Mouse (Mus musculus) hindbrain, embryonic 12.5 days (tissue): ENCODE measurements at regions not wholly inside any gene's neighbourhood (a gene's known extent, or its start where the extent isn't known, plus 50 kb on each side); places are given as distances from the start of the nearest gene placed in this dataset.

Experiments
- ATAC-seq: fragments of 200-750 bp; cut with Nextera tagmentation; 2 replicates; pipeline ENCODE4 v1.8.0; 2017; ENCODE audit warnings: moderate TSS enrichment; ENCODE audit not compliant: low FRiP score
- H3K27ac ChIP-seq: fragments of 300-500 bp; sonication (generic); 2 replicates; pipeline ENCODE4 v1.5.1; 2016; ENCODE audit warnings: mild to moderate bottlenecking
- H3K27me3 ChIP-seq: fragments of 300-500 bp; sonication (generic); 2 replicates; pipeline ENCODE4 v1.6.1; 2016; ENCODE audit warnings: mild to moderate bottlenecking
- H3K36me3 ChIP-seq: fragments of 300-500 bp; sonication (generic); 2 replicates; pipeline ENCODE4 v1.6.1; 2016; ENCODE audit warnings: mild to moderate bottlenecking
- H3K4me1 ChIP-seq: fragments of 300-500 bp; sonication (generic); 2 replicates; pipeline ENCODE4 v1.6.1; 2016
- H3K4me2 ChIP-seq: fragments of 300-500 bp; sonication (generic); replicated peaks from 2 replicates; pipeline ENCODE4 v1.6.1; 2016; ENCODE audit warnings: mild to moderate bottlenecking
- H3K4me3 ChIP-seq: fragments of 300-500 bp; sonication (generic); 2 replicates; pipeline ENCODE4 v1.5.1; 2016; ENCODE audit warnings: mild to moderate bottlenecking
- H3K9ac ChIP-seq: fragments of 300-500 bp; sonication (generic); 2 replicates; pipeline ENCODE4 v1.6.1; 2016; ENCODE audit warnings: mild to moderate bottlenecking, moderate library complexity
- H3K9me3 ChIP-seq: fragments of 300-500 bp; sonication (generic); replicated peaks from 2 replicates; pipeline ENCODE4 v1.6.1; 2016; ENCODE audit warnings: mild to moderate bottlenecking
- WGBS: fragments of 180-500 bp; shearing (Covaris S2); methylation state at CpG from one replicate; pipeline ENCODE4 v1.1.7; 2016; 5-methylcytosine and 5-hydroxymethylcytosine counted together

DNA sequence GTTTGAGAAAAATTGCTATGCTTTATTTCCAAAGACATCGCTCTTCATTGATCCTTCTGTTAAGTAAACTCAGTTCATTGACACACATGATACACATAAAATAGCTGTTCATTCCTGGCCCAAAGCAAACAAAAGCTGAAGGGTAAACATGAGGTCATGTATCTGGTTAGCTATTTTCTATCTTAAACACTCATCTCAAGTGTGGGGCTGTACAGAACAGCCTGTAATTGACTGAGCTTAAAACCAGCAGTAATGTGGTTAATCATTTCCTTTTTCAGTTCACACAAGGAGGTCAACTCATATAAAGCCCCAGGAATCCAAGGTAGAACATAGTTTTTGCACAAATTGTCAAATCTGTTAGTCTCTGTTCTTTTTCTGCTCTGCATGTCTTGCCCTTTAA, 94.5 kb downstream of the Cldn17 start:
- Histone ChIP-seq H3K9ac (no peak overlapping the region), H3K4me2 (no peak overlapping the region), H3K27me3 (no peaks in the 10 kb centered on the region), H3K9me3 (no peaks in the 10 kb centered on the region), H3K27ac (no peak overlapping the region), H3K36me3 (no peaks in the 10 kb centered on the region), H3K4me1 (no peaks in the 10 kb centered on the region), H3K4me3 (no peak overlapping the region)
- no peak for ATAC-seq
- WGBS: 91% methylated on average over 1 of the region's 1 CpGs

GRCm38 (mm10) chr16:88408144-88408543, 98.6 kb downstream of the Cldn17 start:
- Histone ChIP-seq H3K4me1 (no peaks in the 10 kb centered on the region), H3K9me3 (no peaks in the 10 kb centered on the region), H3K4me2 (no peak overlapping the region), H3K4me3 (no peak overlapping the region), H3K9ac (no peak overlapping the region), H3K27me3 (no peaks in the 10 kb centered on the region), H3K27ac (no peak overlapping the region), H3K36me3 (no peaks in the 10 kb centered on the region)
- ATAC-seq: no peak

DNA sequence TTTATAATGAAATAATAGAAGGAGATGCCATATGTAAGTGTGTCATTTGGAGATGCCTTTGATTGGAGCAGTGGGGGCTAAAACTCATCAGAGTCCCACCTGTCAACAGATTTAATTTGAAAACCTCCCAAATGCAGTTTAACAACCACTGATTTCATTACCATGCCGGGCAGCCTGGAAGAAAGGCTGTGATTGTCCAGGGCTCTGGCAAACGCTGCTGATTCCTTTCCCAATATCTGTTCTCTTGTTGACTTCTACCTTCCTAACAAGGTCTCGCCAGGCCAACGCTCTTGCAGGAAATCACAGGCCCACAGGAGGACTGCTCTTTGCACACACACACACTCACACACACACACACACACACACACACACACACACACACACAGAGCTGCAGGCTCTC, 102.4 kb downstream of the Cldn17 start:
- H3K27ac ChIP-seq: no peak overlapping the region
- no peaks in the 10 kb centered on the region for H3K4me1 ChIP-seq
- no peak overlapping the region for H3K4me2 ChIP-seq
- H3K9ac ChIP-seq: no peak overlapping the region
- 80% methylated on average over 4 of the region's 4 CpGs for WGBS
- no peak for ATAC-seq
- no peak overlapping the region for H3K4me3 ChIP-seq
- no peaks in the 10 kb centered on the region for H3K9me3 ChIP-seq
- H3K27me3 ChIP-seq: no peaks in the 10 kb centered on the region
- H3K36me3 ChIP-seq: no peaks in the 10 kb centered on the region

GRCm38 (mm10) chr16:88399881-88400280, 106.9 kb downstream of the Cldn17 start:
- no peaks in the 10 kb centered on the region for H3K27me3 ChIP-seq
- no peak for ATAC-seq
- 64% methylated on average over 3 of the region's 3 CpGs for WGBS
- no peaks in the 10 kb centered on the region for H3K36me3 ChIP-seq
- H3K9ac ChIP-seq: no peak overlapping the region
- H3K4me1 ChIP-seq: no peaks in the 10 kb centered on the region
- H3K27ac ChIP-seq: no peak overlapping the region
- no peaks in the 10 kb centered on the region for H3K9me3 ChIP-seq
- H3K4me2 ChIP-seq: no peak overlapping the region
- H3K4me3 ChIP-seq: no peak overlapping the region

DNA sequence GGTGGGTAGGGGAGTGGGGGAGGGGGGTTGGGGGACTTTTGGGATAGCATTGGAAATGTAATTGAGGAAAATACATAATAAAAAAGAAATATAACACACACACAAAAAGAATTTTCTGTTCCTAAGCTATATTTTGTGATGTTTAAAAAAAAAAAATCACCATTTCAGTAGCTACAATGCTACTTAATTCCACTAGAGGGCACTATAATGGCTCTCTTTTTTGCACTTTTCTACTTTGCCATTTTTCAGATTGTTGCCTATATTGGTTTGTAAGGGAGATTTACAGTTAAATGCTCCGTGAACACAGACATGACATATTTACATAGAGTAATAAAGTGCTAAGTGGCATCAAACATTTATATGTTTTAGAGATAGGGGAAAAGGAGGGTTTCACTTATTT, 102.7 kb upstream of the Grik1 start:
- Histone ChIP-seq H3K9ac (no peak overlapping the region), H3K4me3 (no peak overlapping the region), H3K4me1 (no peaks in the 10 kb centered on the region), H3K36me3 (no peaks in the 10 kb centered on the region), H3K4me2 (no peak overlapping the region), H3K27ac (no peak overlapping the region), H3K27me3 (no peaks in the 10 kb centered on the region), H3K9me3 (no peaks in the 10 kb centered on the region)
- 42% methylated on average over 1 of the region's 1 CpGs for WGBS
- ATAC-seq: no peak

DNA sequence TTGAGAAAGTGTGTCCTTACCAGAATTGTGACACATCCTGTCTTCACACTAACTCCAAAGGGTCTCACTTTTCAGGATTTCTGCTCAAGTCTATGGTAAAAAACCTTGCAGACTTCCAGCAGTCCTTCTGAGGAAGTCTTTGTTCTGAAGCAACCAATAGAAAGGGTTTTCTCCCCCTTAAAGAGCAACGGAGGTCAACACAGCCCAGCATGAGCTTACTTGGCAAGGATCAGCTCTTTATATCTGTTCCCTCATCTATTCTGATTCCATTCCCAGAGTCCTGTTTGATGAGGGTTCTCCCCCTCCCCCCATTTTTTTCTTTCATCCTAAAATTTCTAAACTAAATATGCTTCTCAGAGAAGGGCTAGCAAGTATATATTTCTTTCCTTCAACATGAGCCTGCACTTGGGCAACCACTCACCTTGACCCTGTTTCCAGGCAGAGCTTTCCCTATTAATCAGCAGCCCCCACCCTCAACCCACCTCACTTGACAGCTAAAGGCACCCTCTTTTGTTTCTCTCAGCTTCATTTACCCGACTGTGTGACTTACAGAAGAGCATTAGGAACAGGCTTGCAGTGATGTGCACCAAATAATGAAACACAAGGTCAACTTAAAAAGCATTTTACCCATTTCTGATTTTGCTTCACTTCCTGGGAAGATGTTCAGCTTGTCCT, 91.7 kb upstream of the Grik1 start:
- Histone ChIP-seq H3K36me3 (no peaks in the 10 kb centered on the region), H3K4me3 (no peak overlapping the region), H3K4me1 (0 out of 2 replicates have a peak, but pooled peaks cover 3% of the 10 kb centered on the region), H3K9ac (no peak overlapping the region), H3K27ac (no peak overlapping the region), H3K9me3 (no peaks in the 10 kb centered on the region), H3K27me3 (no peaks in the 10 kb centered on the region), H3K4me2 (no peak overlapping the region)
- ATAC-seq: no peak
- 1% methylated on average over 2 of the region's 2 CpGs for WGBS

- no peaks in the 10 kb centered on the region for H3K36me3 ChIP-seq
- no peak overlapping the region for H3K4me3 ChIP-seq
- H3K4me1 ChIP-seq: no peaks in the 10 kb centered on the region
- no peaks in the 10 kb centered on the region for H3K9me3 ChIP-seq
- no peaks in the 10 kb centered on the region for H3K27me3 ChIP-seq
- H3K4me2 ChIP-seq: no peak overlapping the region
- 83% methylated on average over 5 of the region's 5 CpGs for WGBS
- ATAC-seq: no peak
- no peak overlapping the region for H3K9ac ChIP-seq
- H3K27ac ChIP-seq: no peak overlapping the region
Measured at GRCm38 (mm10) chr16:88375622-88376021, 85.6 kb upstream of the Grik1 start.

DNA sequence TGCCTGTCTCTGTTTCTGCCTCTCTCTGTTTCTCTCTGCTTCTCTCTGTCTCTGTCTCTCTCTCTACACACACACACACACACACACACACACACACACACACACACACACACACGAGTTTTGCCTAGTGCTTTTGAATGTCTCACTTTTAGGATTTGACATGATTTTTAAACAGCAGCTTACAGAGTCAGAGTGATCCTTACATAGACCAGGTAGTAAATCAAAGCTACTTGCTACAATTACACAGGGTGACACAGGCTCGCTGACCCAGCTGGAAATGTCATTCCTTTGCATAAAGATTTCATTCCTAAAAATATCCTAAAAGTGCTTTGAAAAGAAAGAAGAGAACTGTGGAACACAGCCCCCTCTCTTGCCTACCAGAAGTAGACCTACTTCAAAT, 84.5 kb upstream of the Grik1 start:
- Histone ChIP-seq H3K4me1 (no peaks in the 10 kb centered on the region), H3K4me2 (no peak overlapping the region), H3K4me3 (no peak overlapping the region), H3K9ac (no peak overlapping the region), H3K27ac (no peak overlapping the region), H3K9me3 (no peaks in the 10 kb centered on the region), H3K27me3 (no peaks in the 10 kb centered on the region), H3K36me3 (no peaks in the 10 kb centered on the region)
- 53% methylated on average over 2 of the region's 2 CpGs for WGBS
- no peak for ATAC-seq

DNA sequence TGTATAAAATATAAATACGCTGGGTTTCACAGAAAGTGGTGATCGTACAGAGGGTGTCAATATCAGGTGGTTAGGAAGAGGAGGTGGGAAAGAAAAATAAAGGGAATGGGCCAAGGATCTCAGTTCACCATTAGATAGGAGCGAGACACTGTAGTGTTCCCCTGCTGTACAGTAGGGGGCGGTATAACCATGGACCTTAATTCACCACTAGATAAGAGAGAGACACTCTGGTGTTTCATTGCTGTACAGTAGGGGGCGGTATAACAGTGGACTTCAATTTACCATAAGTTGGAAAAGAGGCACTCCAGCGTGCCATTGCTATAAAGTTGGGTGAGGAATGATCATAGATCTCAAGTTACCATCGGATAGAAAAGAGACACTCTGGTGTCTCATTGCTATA, 82.0 kb upstream of the Grik1 start:
- Histone ChIP-seq H3K9ac (no peak overlapping the region), H3K4me1 (no peaks in the 10 kb centered on the region), H3K4me3 (no peak overlapping the region), H3K36me3 (no peaks in the 10 kb centered on the region), H3K27ac (no peak overlapping the region), H3K27me3 (no peaks in the 10 kb centered on the region), H3K4me2 (no peak overlapping the region), H3K9me3 (no peaks in the 10 kb centered on the region)
- 35% methylated on average over 7 of the region's 7 CpGs for WGBS
- peak; percentile 78 for ATAC-seq

- ATAC-seq: no peak
- Histone ChIP-seq H3K9ac (no peak overlapping the region), H3K36me3 (no peaks in the 10 kb centered on the region), H3K4me3 (no peak overlapping the region), H3K27me3 (no peaks in the 10 kb centered on the region), H3K9me3 (no peaks in the 10 kb centered on the region), H3K27ac (no peak overlapping the region), H3K4me2 (no peak overlapping the region), H3K4me1 (no peaks in the 10 kb centered on the region)
- WGBS: 49% methylated on average over 6 of the region's 6 CpGs
Measured at GRCm38 (mm10) chr16:88368146-88368545, 78.1 kb upstream of the Grik1 start.

DNA sequence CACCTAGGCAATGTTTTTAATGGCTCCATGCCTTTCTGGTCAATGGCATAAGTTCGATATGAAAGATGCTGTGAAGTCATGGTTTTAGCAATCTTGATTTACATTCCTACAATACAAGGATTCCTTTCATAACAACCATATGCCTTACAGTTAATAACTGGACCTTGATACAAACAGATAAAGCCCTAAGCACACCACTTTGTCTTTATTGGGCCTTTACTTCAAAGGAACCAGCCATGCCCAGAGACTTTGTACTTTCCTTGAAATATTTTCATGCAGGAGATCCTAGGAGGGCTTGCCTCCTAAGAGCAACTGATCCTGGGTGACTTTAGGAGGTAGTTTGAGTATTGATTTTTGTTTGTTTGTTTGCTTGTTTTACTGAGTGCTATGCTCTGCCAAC, 77.1 kb upstream of the Grik1 start:
- ATAC-seq: no peak

DNA sequence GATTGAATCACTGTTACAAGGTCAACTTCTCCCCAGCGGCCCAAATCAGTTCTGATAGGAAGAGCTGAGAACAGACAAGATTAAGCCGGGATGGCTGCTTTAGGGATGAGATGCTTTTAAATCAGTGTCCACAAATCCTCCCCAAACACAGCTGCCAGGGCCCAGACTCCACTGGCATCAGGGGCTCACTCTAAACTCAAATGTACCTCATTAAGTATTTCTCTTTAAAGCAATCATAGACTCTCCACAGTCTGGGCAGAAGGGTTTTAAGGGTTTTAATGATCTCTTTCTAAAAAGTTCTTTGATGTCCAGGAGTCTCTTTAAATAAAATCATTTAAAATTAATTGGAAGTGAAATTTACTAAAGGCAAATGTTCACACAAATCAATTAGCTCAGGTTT, 70.0 kb upstream of the Grik1 start:
- Histone ChIP-seq H3K9ac (no peak overlapping the region), H3K4me2 (no peak overlapping the region), H3K27me3 (no peaks in the 10 kb centered on the region), H3K27ac (no peak overlapping the region), H3K4me1 (no peaks in the 10 kb centered on the region), H3K36me3 (no peaks in the 10 kb centered on the region), H3K4me3 (no peak overlapping the region), H3K9me3 (no peaks in the 10 kb centered on the region)
- no peak for ATAC-seq
- 58% methylated on average over 2 of the region's 2 CpGs for WGBS

More for the DNA sequence above, 77.1 kb upstream of the Grik1 start:
- Histone ChIP-seq H3K27ac (no peak overlapping the region), H3K4me3 (no peak overlapping the region), H3K9me3 (no peaks in the 10 kb centered on the region), H3K4me2 (no peak overlapping the region), H3K36me3 (no peaks in the 10 kb centered on the region), H3K9ac (no peak overlapping the region), H3K4me1 (no peaks in the 10 kb centered on the region), H3K27me3 (no peaks in the 10 kb centered on the region)
- 81% methylated on average over 1 of the region's 1 CpGs for WGBS
